Mouse (Mus musculus): ENCODE results near the gene Brf1.

The Brf1 gene

DNA sequence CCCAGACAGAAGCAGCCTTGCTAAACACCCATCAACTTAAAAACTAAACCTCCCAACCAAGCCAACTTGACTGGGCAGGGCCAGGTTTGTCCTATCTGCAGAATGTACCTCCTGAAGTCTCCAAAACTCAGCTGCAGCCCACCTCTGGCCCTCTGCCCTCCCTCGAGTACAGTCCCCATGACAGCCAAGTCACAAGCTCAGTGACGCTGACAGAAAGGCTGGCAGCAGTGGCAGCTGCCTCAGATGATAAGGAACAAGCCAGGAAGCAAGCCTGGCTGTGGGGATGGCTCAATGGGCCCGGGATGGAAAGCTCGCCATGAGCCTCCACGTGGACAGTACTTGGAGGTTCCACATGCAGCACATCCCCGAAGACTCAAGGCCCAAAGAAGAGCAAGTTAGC lies 30.9 kb downstream of the Brf1 start:
- no peak for DNase-seq

DNA sequence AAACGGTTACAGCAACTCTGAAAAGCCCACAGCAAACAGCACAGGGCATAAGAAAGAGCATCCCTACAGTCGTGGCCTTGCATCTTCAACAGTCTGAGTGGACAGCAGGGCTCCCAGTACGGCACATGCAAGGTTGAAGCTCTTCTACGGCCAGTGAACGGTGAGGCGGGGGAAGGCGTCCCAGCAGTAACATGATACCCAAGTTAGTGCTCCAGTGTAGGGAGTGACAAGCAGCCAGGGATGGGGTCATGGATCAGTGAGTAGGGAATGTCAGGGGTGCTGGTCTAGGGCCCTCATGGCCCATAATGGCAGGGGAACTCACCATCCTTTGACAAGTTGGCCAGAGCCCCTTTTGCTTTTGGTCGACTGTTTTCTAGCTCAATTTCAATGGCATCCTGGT lies 31.6 kb downstream of the Brf1 start:
- DNase-seq = no peak

DNA sequence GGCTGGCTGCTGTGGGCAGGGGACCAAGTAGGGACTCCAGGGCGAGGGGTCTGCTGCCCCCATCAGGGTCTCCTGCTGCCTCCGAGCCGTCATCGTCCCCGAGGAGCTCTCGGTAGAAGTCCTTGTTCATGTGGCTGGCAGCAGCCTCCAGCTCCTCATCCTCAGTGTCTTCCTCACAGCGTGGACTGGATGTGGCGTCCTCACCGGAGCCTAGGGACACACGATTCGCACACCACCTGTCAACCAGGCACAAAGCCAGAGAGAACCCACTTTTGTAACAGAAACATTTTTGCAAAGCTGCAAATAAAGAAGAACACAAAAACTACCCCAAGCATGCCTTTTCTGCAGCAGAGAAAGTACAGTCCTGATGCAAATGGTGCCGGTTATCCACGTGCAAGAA lies 34.7 kb downstream of the Brf1 start:
- DNase-seq = no peak

DNA sequence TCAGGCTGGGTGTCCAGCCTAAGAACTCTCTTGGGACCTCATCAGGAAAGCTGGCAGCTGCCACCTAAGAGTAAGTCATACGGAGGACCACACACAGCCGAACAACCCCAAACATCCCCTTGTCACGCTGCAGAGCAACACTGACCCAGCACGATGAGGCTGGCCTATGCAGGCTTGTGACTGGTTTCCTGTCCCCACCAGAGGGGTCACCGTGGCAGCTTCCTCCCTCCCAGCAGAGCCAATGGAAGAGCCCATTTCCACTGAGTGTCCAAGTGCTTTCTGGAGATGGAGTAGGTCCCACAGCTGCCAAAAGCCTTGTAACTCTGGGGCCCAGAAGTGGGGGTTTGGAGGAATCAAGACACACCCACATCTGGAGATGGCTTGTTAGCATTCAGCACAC lies 38.6 kb downstream of the Brf1 start:
- peak; percentile 54 for DNase-seq

DNA sequence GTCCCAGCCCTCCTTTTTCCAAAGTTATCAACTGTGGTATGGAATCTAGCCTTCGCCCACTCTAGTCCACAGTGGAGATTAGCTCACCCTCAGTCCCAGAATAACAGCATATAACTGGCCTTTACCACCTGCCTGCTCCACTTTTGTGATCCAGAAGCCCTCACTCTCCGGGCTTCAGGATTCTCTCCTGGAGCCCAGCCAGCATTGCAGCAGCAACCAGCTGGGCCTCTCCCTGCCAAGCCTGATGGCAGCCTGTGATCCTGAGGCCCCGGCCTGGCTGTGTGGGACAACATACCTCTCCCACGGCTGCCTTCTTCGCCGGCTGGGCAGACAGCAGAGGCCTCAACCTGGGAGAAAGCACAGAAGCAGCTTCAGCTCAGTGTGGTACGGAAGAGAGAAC lies 39.1 kb downstream of the Brf1 start:
- peak; percentile 45 for DNase-seq

DNA sequence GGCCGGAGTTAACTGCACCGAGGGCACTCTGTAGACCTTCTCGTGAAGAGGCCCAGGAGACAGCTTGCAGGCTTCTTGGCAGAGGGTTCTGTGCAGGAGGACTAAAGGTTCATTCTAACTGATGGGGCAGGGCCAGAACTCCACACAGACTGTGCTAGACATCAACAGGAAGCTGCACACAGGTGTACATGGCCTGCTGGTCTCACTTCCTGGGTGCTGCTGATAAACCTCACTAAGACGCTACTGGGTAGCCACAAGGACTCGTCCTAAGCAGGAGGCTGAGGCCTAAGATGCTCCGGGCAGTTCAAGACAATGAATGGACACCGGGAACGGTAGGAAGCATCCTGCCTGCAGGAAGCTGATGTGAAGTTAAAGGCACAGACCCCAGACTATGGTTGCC lies 41.1 kb downstream of the Brf1 start:
- DNase-seq = no peak

DNA sequence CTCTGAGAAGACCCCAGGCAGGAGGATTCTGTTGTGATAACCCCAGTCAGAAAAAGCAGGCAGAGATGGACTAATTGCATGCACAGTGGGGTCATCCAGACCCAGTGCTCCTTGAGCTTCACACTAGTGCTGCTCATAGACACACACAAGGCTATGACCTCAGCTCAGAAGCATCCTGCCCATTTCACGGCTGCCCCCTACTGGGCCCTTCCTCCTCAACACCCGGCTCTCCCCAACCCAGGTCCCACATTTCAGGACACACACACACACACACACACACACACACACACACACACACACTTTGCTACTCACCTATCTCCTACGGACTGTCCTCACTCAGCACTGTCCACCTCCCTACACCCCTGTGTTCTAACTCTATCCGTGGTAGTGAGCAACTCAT lies 42.2 kb downstream of the Brf1 start:
- peak; percentile 75 for DNase-seq

DNA sequence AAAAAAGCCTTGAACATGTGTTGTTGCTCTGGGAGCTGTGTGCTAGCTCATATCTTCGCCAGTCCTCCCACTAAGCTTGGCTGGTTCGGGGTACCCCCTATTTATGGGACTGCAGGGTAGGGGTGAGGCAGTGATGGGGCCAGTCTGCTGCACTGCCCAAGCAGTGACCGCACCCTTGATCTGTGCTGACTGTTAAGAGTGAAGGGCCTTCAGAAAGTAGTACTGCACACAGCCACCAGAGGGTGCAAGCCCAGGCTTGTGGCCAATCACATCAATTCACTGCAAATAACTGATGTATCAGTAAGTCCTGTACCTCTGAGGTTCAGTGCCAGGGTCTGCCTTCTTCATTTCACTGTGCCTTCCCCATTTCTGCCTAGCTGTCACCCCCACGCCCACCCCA lies 44.7 kb downstream of the Brf1 start:
- DNase-seq = peak; percentile 86

DNA sequence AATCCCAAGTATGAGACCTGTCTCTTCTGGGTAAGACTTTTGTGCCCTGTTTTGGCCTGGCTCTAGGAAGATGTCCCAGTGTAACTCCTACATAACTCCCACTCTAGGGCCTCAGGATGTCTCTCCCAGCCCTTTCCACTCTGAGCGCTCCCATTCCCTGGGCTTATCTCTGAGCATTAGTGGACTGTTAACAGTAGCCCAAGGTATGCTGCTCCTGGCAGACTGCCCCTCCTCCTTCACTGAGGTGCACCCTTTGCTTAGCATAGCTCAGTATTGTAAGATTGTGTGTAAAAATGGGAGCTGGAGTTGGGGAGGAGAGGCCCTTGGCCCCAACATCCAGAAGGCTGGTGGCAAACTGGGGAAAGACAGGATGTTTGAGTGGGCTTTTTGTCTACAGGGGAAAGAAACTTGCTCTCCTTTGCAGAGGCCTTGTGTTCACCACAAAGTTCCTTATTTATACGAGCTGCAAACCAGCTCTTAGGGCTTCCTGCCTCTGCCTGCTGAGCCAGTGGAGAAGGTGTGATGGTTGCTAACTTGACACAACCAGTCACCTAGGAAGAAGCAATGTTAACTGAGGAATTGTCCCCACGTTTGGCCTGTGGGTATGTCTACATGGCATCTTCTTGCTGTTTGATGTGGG lies 47.5 kb downstream of the Brf1 start:
- no peak for DNase-seq

DNA sequence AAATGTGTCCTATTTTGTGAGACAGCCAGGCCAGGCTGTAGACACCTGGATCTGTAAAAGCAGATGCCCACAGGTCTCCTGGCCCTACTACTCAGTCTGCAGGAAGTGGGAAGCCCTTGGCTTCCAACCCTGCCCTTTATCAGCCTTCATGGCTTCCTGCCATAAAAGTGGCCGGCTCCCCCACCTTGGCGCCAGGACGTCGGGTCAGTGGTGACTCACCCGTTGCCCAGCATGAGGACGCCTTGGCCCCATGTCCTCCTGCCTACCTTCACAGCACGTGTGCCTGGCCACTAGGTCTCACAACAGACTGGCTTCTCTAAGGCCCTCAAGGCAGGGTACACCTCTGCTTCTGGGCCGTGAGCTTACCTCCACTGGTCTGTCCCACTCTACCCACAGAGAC lies 48.1 kb downstream of the Brf1 start:
- DNase-seq = peak; percentile 71

DNA sequence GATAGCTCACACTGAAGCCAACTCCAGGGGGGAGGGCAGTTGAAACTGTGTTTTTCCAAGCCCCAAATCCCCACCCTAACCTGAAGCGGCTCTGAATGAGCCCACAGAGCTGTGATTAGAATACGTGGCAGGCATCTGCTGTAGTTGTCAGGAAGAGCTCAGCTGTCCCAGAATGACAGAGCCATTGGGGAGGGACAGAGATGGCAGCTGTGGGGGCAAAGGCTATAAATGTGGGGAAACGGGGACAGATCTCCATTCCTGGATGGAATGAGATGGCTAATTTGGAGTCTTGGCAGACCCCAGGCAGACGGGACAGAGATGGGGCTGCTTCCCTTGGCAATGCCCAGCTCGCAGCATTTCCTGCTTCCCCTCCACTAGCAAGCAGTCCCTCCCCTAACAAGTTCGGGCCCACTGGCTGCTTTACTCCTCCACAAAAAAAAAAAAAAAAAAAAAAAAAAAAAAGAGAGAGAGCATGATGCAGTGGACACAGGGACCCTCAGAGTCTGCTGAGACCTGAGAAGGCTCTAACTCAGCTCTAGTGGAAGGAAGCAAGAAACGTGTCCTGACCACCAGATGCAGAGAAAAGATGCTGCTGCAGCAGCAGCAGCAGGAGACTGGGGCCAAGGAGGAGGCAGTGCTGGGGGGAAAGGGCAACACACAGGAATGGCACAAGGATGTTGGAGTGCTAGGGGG lies 49.2 kb downstream of the Brf1 start:
- DNase-seq = no peak

DNA sequence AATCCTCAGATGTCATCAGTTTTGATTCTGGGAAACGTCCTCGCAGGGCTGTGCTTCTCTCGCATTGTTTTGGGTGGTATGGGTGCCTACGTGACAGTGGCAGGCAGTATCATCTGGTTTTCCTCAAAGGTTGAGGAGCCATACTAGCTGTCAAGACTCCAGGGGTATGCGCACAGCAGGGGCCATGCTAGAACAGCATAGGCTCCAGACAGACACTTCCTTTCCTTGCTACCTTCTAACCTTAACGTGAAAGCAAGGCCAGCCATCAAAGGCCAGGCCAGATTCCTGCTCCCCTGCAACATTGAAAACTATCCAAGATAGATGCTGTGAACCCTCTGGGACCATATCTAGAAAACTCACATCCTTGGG lies 49.8 kb downstream of the Brf1 start:
- no peak for DNase-seq

DNA sequence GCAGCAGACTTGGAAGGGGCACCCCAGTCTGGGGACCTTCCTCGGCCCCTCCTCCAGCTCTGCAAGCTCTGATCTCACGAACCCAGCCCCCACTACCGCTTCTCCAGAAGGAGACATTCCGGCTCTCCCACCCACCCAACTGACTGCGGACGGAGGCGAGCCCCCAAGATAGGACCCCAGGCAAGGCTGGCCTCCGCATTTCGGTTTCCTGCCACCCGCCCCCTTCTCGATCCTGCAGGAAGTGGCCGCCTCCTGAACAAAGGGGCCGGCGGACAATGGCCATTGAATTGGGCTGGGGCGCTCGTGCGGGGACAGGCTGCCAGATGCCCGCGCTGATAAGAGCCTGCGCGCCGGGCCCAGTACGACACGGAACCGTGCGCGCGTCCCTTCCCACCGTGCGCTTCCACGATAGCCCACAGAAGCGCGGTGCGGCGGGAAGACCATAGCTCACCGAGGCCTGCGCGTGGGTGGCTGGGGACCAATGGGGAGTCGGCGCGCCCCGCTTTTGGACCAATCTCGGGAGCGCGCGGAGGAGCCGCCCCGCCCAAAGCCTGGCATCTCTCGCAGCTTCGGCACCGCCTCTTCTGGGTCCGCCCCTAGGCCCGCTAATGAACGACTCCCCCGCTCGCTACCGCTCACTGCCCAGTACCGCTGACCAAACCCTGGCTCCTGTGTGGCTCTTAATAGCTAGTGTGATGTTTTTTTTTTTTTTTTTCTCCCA lies 50.3 kb downstream of the Brf1 start:
- peak; percentile 93 for DNase-seq

DNA sequence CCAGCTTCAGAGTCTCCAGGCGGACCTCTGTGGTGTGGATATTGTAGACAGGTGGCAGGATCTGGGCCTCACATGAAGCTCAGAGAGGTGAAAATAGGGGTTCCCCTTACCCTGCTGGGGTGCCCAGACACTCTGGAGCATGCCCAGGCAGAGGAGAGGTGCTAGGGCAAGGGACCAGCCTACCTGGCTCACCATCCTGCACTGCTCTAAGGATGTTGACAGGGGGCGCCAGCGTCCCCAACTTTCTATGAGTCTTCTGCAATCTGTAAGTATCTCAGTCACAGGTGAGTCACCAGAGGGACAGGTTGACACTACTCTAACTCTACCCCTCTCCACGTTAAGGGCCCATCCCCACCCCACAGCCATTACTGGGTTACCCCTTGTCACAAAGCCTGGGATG lies 53.2 kb downstream of the Brf1 start:
- DNase-seq = no peak

DNA sequence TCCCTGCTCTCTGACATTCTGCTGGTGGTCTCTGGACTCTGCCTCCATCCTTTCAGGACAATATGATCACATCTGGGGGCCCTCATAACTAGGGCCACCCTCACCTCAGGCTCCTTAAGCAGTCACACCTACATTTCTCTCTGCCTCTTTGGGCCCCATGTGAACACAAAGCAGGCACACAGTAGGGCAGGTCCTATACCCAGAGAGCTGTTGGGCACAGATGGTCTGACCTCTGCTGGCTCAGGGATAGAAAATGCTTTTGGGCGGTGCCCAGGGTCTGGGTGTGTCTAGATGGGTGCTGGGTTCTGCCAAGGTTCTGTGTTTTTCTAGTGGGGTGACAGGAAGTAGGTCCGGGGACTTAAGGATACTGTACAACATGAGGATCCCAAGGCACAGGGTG lies 56.8 kb downstream of the Brf1 start:
- DNase-seq = no peak

DNA sequence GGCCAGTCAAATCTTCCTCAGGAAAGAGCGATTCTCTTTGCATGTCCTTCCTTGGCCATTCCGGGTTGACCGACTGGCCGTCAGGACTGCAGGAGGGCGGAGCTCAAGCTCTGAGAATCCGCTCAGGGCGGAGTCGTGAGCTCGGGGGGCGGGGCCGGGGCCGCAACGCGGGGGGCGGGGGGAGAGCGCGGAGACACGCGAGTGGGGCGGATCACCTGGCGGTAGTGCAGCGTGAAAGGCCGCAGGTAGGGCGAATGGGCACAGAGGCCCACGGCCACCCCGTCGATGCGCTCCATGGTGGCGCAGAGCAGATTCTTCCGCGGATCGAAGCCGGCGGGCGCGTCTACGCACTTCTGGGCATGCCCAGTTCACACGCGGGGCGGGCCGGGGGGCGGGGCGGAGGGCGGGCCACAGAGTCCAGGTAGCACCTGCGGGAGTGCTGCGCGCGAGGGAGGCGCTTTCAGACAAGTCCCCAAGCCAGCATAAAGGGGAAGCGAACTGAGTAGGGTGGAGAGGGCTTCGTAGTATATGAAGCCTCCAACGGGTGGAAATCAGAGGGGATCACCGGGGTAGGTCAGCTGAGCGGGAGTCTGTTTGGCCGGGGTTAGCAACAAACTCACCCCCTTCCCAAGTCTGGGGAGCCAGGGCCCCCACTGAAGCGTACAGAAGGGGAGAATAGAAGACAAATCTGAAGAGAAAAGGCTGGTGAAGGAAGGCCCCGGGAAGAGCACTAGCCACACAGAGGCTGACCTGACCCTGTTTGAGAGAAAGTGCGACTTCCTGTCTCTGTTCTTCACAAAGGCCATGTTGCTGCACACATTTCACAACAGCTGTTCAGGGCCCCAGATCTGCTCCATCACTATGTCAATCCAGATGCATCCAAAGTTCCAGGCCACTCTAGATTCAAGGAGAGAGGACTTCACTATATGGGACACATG lies 58.5 kb downstream of the Brf1 start, which contains the start of gene Nudt14:
Gene Nudt14, minus strand, starts transcription at position 349 of the 938 bp plus-strand sequence.
- DNase-seq = peak; percentile 91

DNA sequence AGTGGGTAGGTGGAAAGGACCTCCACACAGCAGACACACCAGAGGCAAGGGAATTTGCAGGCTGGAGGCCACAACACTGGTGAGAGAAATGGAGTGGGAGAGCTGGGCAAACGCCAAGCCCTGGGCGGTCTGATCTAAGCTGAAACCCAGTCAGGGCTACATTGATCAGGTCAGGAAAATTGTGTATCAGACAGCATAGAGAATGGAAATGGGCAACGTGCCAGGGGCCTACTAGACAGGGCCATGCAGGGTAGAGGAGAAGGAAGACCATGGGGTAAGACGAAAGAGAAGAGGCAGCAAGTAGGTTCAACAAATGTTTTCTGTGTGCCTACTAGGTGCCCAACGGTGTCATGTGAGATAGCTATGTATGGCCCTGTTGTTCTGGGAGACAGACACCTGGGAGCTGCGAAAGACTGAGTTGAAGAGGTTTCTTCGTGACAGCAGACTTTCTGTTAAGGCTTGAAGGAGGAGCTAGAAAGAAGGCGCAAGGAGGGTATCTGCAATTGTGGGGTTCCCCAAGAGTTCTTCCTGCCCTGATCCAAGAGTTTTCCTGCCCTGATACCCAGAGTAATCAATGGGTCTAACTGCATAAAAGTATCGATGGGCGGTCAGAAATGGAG lies 59.2 kb downstream of the Brf1 start:
- DNase-seq = peak; percentile 68

DNA sequence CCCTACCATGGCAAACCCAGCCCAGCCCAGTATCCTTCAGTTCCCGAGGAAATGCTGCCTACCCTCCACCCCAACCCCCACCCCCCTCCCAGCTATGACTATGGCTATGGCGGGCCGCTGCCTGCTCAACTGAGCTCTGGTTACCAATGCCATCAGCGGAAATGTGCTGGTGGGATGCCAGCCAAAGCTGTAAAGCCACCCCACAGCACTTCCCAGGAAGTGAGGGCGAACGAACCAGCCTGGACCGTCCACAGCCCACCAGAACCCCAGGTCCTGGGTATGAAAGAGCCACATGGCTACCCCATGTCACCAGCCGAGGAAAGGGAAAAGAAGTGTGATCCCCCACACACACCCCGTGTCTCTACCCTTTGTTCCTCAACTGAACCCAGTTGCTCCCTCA lies 59.8 kb downstream of the Brf1 start:
- no peak for DNase-seq

DNA sequence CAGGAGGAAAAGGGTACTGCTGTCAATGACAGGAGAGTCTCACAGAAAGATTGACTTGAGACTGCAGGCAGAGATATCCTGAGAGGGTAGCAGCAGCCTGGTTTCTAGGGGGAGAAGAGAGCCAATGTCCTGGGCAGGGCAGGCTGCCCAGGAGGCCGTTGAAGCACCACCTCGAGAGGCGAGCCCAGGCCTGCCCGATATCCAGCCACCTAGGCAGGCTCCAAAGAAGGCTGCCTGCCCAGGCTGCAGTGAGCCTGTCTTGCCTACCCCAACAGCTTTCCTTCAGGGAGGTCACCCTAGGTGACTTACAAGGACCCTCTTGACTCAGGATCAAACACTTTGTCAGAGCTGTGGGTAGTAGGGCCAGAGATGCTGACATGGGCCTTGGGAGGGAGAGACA lies 60.3 kb downstream of the Brf1 start:
- DNase-seq = no peak

DNA sequence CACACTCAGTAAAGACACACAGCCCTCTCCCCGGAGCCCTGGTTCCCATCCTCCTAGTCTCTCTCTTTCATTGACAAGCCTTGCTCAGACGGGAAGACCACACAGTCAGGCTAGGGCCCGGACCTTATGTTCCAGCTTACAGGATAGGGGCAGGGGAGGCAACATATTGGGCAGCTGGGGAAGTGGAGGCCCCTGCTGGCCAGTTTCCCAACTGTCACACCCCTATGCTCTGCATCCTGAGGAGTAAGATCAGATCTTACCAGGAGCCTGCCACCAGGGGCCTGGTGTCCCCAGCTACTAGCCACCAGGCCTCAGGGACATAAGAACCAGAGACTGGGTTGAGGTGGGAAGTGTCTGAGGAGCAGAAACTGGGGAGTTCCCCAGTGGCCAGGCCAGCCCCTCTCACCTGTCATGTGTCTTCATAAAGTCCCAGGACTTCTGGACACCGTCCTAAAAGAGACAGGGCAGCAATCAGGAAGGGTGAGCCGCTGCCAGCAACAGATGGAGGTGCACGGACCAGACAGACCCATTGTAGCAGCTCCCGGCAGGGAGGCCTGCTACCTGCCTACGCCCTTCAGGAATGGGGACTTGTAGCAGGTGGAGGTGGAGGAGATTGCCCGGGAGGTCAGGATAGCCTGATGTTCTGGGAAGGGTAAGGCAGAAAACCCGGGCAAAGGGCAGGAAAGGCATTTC lies 61.5 kb downstream of the Brf1 start:
- peak; percentile 63 for DNase-seq

DNA sequence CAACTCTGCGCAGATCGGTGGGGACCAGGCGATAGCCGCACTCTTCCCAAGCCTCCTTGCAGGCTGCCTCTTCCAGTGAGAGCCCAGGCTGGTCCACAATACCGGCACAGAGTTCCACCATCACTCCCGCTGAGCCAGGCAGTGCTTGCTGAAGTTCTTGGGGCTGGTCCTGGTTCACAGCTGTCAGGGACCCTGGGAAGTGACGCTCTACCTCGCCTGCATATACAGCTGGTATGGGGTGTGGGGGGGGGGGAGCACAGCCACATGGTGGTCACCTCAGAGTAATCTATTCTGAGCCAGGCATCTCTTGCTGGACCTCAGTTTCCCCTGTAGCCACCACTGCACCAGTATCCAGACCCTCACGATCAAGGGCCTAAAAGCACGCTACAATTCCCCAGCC lies 62.1 kb downstream of the Brf1 start:
- no peak for DNase-seq

DNA sequence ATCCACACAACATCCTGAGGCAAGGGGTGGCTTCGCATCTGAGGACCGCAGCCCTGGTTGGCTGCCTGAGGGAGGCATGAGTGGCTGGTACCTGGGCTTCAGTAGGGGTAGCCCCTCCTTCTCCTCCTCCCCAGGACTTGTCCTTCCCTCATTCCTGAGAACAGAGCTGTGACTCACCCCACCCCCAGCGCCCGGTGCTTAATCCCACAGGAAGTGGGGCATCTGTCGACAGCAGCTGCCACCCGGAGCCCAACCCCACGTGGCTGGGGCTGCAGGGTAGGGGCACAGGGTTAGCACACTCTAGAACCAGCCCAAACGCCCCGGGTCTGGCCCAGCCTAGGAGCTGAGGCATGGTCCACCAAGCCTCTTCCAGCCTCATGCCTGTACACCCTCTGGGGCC lies 62.6 kb downstream of the Brf1 start:
- DNase-seq = no peak
